Mouse (Mus musculus) CD4-positive, CD25-positive, alpha-beta regulatory T cell, adult 9 weeks (primary cell): Measurements from ENCODE around the gene Otor. TPM values are rescaled to one million over a fixed set of nuclear protein-coding genes. Genes with fewer than 3 reads are reported as not detected.

Experiments used
- polyA plus RNA-seq: library from polyadenylated mRNA; unstranded; fragments of 100-300 nt; shearing (Covaris generic); gene quantifications from one replicate; pipeline ENCODE4 v1.2.1, GENCODE M21; 2017

The Otor gene
- not detected for polyA plus RNA-seq

GRCm38 (mm10) chr2:143078198-143078851, at the start of gene Otor:
TSS of gene Otor (plus strand) at chr2:143078473.

GRCm38 (mm10) chr2:143062812-143063792, 15.2 kb upstream of the Otor start, which contains the start of gene Snrpb2:
TSS of gene Snrpb2 (plus strand) at chr2:143063039.

Other genes starting within 250 kb of the Otor start
- 14.1 TPM for gene Kif16b, start 176.9 kb upstream of the Otor start, polyA plus RNA-seq
- gene Snrpb2, start 15.4 kb upstream of the Otor start, polyA plus RNA-seq = 65.7 TPM